In genomic region chr4:129081041-129081440, GRCm38 (mm10) we compare ENCODE assay signal across 17 mouse cellular contexts. TPM values are rescaled to one million over a fixed set of nuclear protein-coding genes. Genes with fewer than 3 reads are reported as not detected.
DNase-seq lines count a peak whose midpoint lies in the region; ATAC-seq and TF ChIP-seq lines count a peak whose summit lies in the region.
"Had no signal": no experiment of that assay in that cellular context is flagged by ENCODE, and none has a peak within 500 bp of the region (broad histone marks: within the 10 kb centered on the region; RNA-seq: fewer than 3 reads in every experiment).

No protein-coding gene starts in this region.

- no peak overlapping the region for H3K4me3 ChIP-seq in midbrain, embryonic 15.5 days
- no peak overlapping the region for H3K4me3 ChIP-seq in midbrain, embryonic 14.5 days (replicated peaks; ENCODE audit: low read depth, low read length)
- H3K4me3 ChIP-seq in stomach, postnatal 0 days (ENCODE audit: low read depth, low read length): no peak overlapping the region
- H3K4me3 ChIP-seq: erythroblast, embryonic 14.5 days; heart, embryonic 10.5 days; limb, embryonic 13.5 days had no signal

- no peak for TF ChIP-seq CTCF in stomach, postnatal 0 days (IDR thresholded peaks at IDR 0.05; ENCODE audit: low read depth)

- TF ChIP-seq EP300 in stomach, postnatal 0 days (optimal IDR thresholded peaks at IDR 0.05): no peak

- H3K9ac ChIP-seq in midbrain, embryonic 15.5 days: no peak overlapping the region
- H3K9ac ChIP-seq in midbrain, embryonic 14.5 days (replicated peaks; ENCODE audit: low read length): no peak overlapping the region
- H3K9ac ChIP-seq in stomach, postnatal 0 days (ENCODE audit: low read length): no peak overlapping the region
- H3K9ac ChIP-seq: limb, embryonic 13.5 days had no signal

- DNase-seq in midbrain, embryonic 14.5 days: no peak
- DNase-seq in cerebellum, adult 11-12 months: peak; percentile 93
- DNase-seq in cerebellum, postnatal 14 days: peak; percentile 79 to 87
- no peak for DNase-seq in stomach, postnatal 0 days (ENCODE audit: low spot score)
- DNase-seq in urinary bladder, postnatal 36 days (ENCODE audit: low spot score in 2 of 2): no peak
- DNase-seq in left cerebral cortex, adult 8-10 months (ENCODE audit: low spot score in 2 of 2): no peak
- DNase-seq: adrenal gland, adult 2 months; kidney, adult 9 months; spleen, adult 18-20 months had no signal

- H3K4me2 ChIP-seq in midbrain, embryonic 15.5 days: no peak overlapping the region
- no peak overlapping the region for H3K4me2 ChIP-seq in midbrain, embryonic 14.5 days (ENCODE audit: low read length)
- no peak overlapping the region for H3K4me2 ChIP-seq in stomach, postnatal 0 days (replicated peaks; ENCODE audit: low read depth)
- H3K4me2 ChIP-seq: limb, embryonic 13.5 days had no signal

- no peak for ATAC-seq in midbrain, embryonic 15.5 days (replicated peaks)
- no peak for ATAC-seq in midbrain, embryonic 14.5 days (ENCODE audit: low FRiP score, low TSS enrichment)
- no peak for ATAC-seq in stomach, postnatal 0 days (ENCODE audit: low FRiP score, low TSS enrichment)

- H3K36me3 ChIP-seq in midbrain, embryonic 15.5 days (replicated peaks): peaks cover 51% of the 10 kb centered on the region
- H3K36me3 ChIP-seq in midbrain, embryonic 14.5 days (ENCODE audit: control insufficient read depth, insufficient read depth, low read length): peaks cover 78% of the 10 kb centered on the region
- H3K36me3 ChIP-seq in stomach, postnatal 0 days (ENCODE audit: control insufficient read depth, insufficient read depth, low read length): peaks cover 22% of the 10 kb centered on the region

- 82% methylated on average over 7 of the region's 7 CpGs for WGBS in midbrain, embryonic 15.5 days
- WGBS in midbrain, embryonic 14.5 days: 76% methylated on average over 7 of the region's 7 CpGs
- 87% methylated on average over 7 of the region's 7 CpGs for WGBS in stomach, postnatal 0 days

- H3K27ac ChIP-seq in midbrain, embryonic 15.5 days: peak overlapping the region; percentile 12; the same call in 1 of the 2 replicates
- H3K27ac ChIP-seq in midbrain, embryonic 14.5 days (replicated peaks; ENCODE audit: low read depth, low read length): no peak overlapping the region
- H3K27ac ChIP-seq in stomach, postnatal 0 days (replicated peaks): peak overlapping the region; percentile 37; the same call in 1 of the 2 replicates
- H3K27ac ChIP-seq: heart, embryonic 10.5 days; limb, embryonic 13.5 days had no signal

- no peaks in the 10 kb centered on the region for H3K4me1 ChIP-seq in midbrain, embryonic 15.5 days
- no peaks in the 10 kb centered on the region for H3K4me1 ChIP-seq in midbrain, embryonic 14.5 days (ENCODE audit: control insufficient read depth, insufficient read depth, low read length)
- no peaks in the 10 kb centered on the region for H3K4me1 ChIP-seq in stomach, postnatal 0 days (replicated peaks; ENCODE audit: control insufficient read depth, insufficient read depth)
- H3K4me1 ChIP-seq: heart, embryonic 10.5 days; limb, embryonic 13.5 days had no signal

- H3K9me3 ChIP-seq in midbrain, embryonic 15.5 days: no peaks in the 10 kb centered on the region
- H3K9me3 ChIP-seq in midbrain, embryonic 14.5 days (ENCODE audit: control insufficient read depth, low read length): no peaks in the 10 kb centered on the region
- no peaks in the 10 kb centered on the region for H3K9me3 ChIP-seq in stomach, postnatal 0 days (ENCODE audit: control insufficient read depth, low read length)
- H3K9me3 ChIP-seq: G1E; limb, embryonic 13.5 days had no signal

- H3K27me3 ChIP-seq in midbrain, embryonic 15.5 days (replicated peaks): no peaks in the 10 kb centered on the region
- no peaks in the 10 kb centered on the region for H3K27me3 ChIP-seq in midbrain, embryonic 14.5 days (ENCODE audit: control insufficient read depth, insufficient read depth, low read length)
- no peaks in the 10 kb centered on the region for H3K27me3 ChIP-seq in stomach, postnatal 0 days (ENCODE audit: control insufficient read depth, insufficient read depth, low read length)
- H3K27me3 ChIP-seq: limb, embryonic 13.5 days had no signal

RNA-seq across cellular contexts. Expression of gene Rnf19b, which starts 23.0 kb away (rescaled TPM):
- 34.6 and 35.4 TPM in 2 replicates for polyA plus RNA-seq in midbrain, embryonic 15.5 days (2015; fragmentation: Nextera tagmentation; extraction: Ambion mirVana)
- 33.8 and 35.3 TPM in 2 replicates for polyA plus RNA-seq in midbrain, embryonic 14.5 days (2014; fragmentation: Nextera tagmentation; extraction: Ambion mirVana)
- 7.0 and 7.6 TPM in 2 replicates for polyA plus RNA-seq in stomach, postnatal 0 days (2015; fragmentation: Nextera tagmentation; extraction: Ambion mirVana)
- total RNA-seq in left cerebral cortex, adult 8-10 months (2022): 10 to 100 TPM; 50.2 to 60.3 (median 52.6) TPM

RNA-seq across cellular contexts. Expression of gene Tmem54, which starts 24.3 kb away (rescaled TPM):
- polyA plus RNA-seq in midbrain, embryonic 15.5 days (2015; fragmentation: Nextera tagmentation; extraction: Ambion mirVana): not detected in 2 replicates
- not detected in 2 replicates for polyA plus RNA-seq in midbrain, embryonic 14.5 days (2014; fragmentation: Nextera tagmentation; extraction: Ambion mirVana)
- polyA plus RNA-seq in stomach, postnatal 0 days (2015; fragmentation: Nextera tagmentation; extraction: Ambion mirVana): 106 and 115 TPM in 2 replicates
- total RNA-seq in left cerebral cortex, adult 8-10 months (2022): not detected
- total RNA-seq: adrenal gland, adult 2 months; G1E; gastrocnemius, postnatal 14 days; heart, postnatal 25 days; monocyte, adult 5-6 weeks had no signal
- polyA plus RNA-seq: adrenal gland, adult 2 months; erythroblast, embryonic 14.5 days; G1E had no signal

RNA-seq across cellular contexts. Expression of gene Hpca, which starts 40.8 kb away (rescaled TPM):
- polyA plus RNA-seq in midbrain, embryonic 15.5 days (2015; fragmentation: Nextera tagmentation; extraction: Ambion mirVana): 76.7 and 78.1 TPM in 2 replicates
- polyA plus RNA-seq in midbrain, embryonic 14.5 days (2014; fragmentation: Nextera tagmentation; extraction: Ambion mirVana): 26.4 and 31.7 TPM in 2 replicates
- 0.91 and 0.99 TPM in 2 replicates for polyA plus RNA-seq in stomach, postnatal 0 days (2015; fragmentation: Nextera tagmentation; extraction: Ambion mirVana)
- 100 to 1,000 TPM; 809 to 955 (median 872) TPM for total RNA-seq in left cerebral cortex, adult 8-10 months (2022)
- total RNA-seq: G1E; heart, postnatal 25 days; monocyte, adult 5-6 weeks had no signal
- polyA plus RNA-seq: erythroblast, embryonic 14.5 days; G1E had no signal

RNA-seq across cellular contexts. Expression of gene Fndc5, which starts 55.8 kb away (rescaled TPM):
- polyA plus RNA-seq in midbrain, embryonic 15.5 days (2015; fragmentation: Nextera tagmentation; extraction: Ambion mirVana): 7.0 and 7.8 TPM in 2 replicates
- polyA plus RNA-seq in midbrain, embryonic 14.5 days (2014; fragmentation: Nextera tagmentation; extraction: Ambion mirVana): 5.6 and 8.0 TPM in 2 replicates
- 2.0 and 2.4 TPM in 2 replicates for polyA plus RNA-seq in stomach, postnatal 0 days (2015; fragmentation: Nextera tagmentation; extraction: Ambion mirVana)
- 10 to 100 TPM; 59.2 to 67.3 (median 62.3) TPM for total RNA-seq in left cerebral cortex, adult 8-10 months (2022)
- total RNA-seq: monocyte, adult 5-6 weeks had no signal

Comparison
In these comparisons a context has a peak if more than half of its experiments do, and no peak if none do; other contexts are left out.
1. DNase-seq: peak in cerebellum, adult 11-12 months (single experiment) and cerebellum, postnatal 14 days (2 of 2); none in midbrain, embryonic 14.5 days (single experiment), stomach, postnatal 0 days (single experiment), urinary bladder, postnatal 36 days (0 of 2) and left cerebral cortex, adult 8-10 months (0 of 2).
2. RNA of gene Tmem54, which starts 24.3 kb away (polyA plus RNA-seq): 106 to 115 TPM in stomach, postnatal 0 days; not detected in midbrain, embryonic 14.5 days and not detected in midbrain, embryonic 15.5 days; every median in the first group is over 10 times any median in the second.
3. RNA of gene Hpca, which starts 40.8 kb away (polyA plus RNA-seq): 76.7 to 78.1 TPM in midbrain, embryonic 15.5 days and 26.4 to 31.7 TPM in midbrain, embryonic 14.5 days; 0.91 to 0.99 TPM in stomach, postnatal 0 days; every median in the first group is over 10 times any median in the second.